Mouse (Mus musculus): ENCODE measurements at regions not wholly inside any gene's neighbourhood (a gene's known extent, or its start where the extent isn't known, plus 50 kb on each side); places are given as distances from the start of the nearest gene placed in this dataset.

GRCm38 (mm10) chr12:77179138-77179537 is 58.8 kb upstream of the Fut8 start:
- DNase-seq (ENCODE audit: low read depth, low spot score), result no peak

DNA sequence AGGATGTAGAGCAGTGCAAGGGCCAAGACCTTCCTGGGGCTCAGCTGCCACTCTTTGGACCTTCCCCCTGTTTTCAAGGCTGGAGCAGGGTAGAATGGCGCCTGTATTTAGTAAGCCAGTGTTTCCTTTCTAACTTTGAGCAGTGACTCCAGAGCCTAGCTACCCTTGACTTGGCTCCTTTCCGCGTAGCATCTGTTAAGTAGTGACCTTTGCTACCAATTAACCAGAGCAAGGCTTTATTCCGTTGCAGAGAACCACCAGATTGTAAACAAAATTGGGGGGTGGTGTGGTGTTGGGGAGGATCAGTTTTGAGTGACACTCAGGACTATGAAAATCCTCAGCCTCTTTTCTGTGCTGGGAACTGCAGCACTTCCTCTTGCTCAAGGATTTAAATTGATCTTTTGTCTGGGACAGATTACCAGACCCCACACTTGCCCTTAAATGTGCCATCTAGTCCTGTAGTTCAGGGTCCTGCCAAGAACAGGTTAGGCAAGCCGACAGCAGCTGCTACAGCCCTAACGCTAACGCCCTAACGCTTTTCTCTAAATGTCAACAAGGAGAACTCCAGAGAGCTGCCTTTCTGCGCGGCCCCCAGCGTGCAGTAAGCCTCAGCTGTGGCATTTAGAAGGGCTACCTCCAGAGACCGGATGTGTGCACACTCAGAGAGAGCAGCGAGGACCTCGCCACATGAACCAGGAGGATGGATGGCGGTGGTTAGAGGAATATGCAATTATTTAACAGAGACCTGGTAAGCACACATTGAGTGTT is 59.9 kb upstream of the Fut8 start:
- DNase-seq (ENCODE audit: low read depth, low spot score), result peak; percentile 55

DNA sequence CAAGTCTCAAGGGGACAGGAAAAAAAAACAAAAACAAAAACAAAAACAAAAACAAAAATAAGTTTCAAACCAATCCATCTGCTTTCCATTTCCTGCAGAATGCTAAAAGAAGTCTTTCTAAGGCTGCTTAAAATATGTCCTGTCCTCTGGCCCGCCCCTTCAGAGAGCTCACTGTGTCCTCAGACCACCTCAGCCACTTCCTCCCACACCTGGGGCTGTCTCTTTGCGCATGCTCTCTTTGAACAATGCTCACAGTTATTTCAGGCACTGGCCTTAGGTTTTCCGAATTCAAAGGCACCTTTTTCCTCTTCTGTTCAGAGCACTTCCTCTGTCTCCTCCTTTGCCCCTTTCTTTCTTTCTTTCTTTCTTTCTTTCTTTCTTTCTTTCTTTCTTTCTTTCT is 60.6 kb upstream of the Fut8 start:
- peak; percentile 64 for DNase-seq (ENCODE audit: low read depth, low spot score)

GRCm38 (mm10) chr12:77174032-77174431 is 63.9 kb upstream of the Fut8 start:
- no peak for DNase-seq (ENCODE audit: low read depth, low spot score)

DNA sequence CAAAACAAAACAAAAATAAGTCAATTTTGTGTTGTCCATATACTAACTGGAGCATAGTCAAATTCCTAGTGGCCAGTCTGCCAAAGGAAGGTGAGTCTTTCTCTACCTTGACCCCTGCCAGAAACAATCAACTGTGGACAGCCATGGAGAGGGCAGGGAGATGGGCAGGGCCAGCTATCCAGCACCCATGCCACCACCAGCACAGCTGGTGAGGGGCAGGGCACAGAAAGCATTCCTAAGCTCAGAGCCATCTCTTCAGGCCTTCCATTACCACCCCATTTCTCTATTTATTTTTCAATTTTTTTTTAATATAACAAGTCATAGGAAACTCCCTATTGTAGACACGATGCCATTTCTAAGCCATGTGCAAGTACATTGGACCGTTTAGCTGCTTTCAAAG is 65.4 kb upstream of the Fut8 start:
- no peak for DNase-seq (ENCODE audit: low read depth, low spot score)

- no peak for DNase-seq (ENCODE audit: low read depth, low spot score)
These were observed 67.7 kb upstream of the Fut8 start for GRCm38 (mm10) chr12:77170257-77170656.

GRCm38 (mm10) chr12:77168367-77168766 is 69.6 kb upstream of the Fut8 start:
- DNase-seq (ENCODE audit: low read depth, low spot score), result no peak

GRCm38 (mm10) chr12:77156698-77157097 is 81.2 kb upstream of the Fut8 start:
- DNase-seq (ENCODE audit: low read depth, low spot score), result no peak

- DNase-seq (ENCODE audit: low read depth, low spot score), result no peak
These were observed 82.3 kb upstream of the Fut8 start for GRCm38 (mm10) chr12:77155626-77156025.

DNA sequence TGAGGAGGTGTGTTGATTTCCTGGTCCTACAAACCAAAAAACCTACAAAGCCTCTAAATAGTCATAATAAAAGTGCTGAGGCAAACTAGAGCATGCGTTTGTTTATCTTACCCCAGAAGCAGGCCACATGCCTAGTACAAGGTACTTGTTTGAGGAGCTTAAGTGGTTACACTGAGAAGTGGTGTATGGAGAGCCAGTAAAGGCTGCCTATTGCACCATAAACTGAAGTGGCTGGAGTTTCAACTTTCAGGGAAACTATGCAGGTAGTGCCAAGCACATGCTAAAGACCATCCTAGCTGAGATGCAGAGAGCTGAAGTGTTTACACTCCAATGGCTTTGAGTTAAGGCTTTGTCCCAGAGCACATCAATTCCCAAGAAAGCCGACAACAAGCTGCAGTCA is 86.5 kb upstream of the Fut8 start:
- DNase-seq (ENCODE audit: low read depth, low spot score), result no peak

GRCm38 (mm10) chr12:77149835-77150234 is 88.1 kb upstream of the Fut8 start:
- DNase-seq (ENCODE audit: low read depth, low spot score), result peak; percentile 17

- DNase-seq (ENCODE audit: low read depth, low spot score), result no peak
These were observed 89.8 kb upstream of the Fut8 start for GRCm38 (mm10) chr12:77148146-77148545.

DNA sequence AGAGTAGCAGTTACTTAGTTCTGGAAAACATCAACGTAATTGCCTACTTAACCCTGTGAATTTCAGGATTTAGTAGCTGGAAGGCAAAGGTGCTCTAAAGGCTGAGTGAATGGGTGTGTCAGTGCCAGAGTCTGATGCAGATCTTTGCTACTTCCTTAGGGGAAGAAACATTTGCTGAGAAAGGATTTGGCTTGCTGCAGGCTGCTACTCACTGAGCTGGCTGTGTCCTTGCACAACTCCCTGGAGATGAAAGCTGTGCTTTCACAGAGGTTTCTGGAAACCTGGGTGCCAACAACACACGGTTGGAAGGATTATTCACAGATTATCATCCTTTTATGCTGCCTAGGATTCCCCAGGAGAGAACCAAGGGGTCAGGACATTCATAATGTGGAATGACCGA is 94.0 kb upstream of the Fut8 start:
- DNase-seq (ENCODE audit: low read depth, low spot score), result no peak

- DNase-seq (ENCODE audit: low read depth, low spot score), result no peak
These were observed 94.4 kb upstream of the Fut8 start for GRCm38 (mm10) chr12:77143521-77143920.

GRCm38 (mm10) chr12:77143105-77143504 is 94.8 kb upstream of the Fut8 start:
- no peak for DNase-seq (ENCODE audit: low read depth, low spot score)

GRCm38 (mm10) chr12:77142224-77142623 is 95.7 kb upstream of the Fut8 start:
- no peak for DNase-seq (ENCODE audit: low read depth, low spot score)

GRCm38 (mm10) chr12:77141260-77142201 is 96.4 kb upstream of the Fut8 start:
- no peak for DNase-seq (ENCODE audit: low read depth, low spot score)

DNA sequence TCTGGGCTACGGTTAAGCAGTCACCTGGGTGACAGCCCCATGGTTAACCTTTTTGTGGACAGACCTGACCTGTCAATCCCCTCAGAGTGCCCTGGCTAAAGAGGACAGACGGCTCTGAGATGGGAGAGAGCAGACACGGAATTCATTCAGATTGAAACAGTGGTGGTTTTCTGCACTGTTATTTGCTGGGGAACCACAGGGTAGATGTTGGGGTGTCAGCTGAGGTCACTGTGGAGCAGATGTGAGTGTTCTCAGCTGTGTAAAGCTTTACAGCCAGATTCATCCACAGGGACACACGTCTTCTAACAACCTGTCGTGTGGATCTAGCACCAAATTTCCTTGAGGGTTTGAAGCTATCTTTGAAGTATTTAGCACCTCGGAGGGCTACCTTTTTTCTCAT is 97.3 kb upstream of the Fut8 start:
- no peak for DNase-seq (ENCODE audit: low read depth, low spot score)

- no peak for DNase-seq (ENCODE audit: low read depth, low spot score)
These were observed 97.8 kb upstream of the Fut8 start for GRCm38 (mm10) chr12:77140141-77140540.

DNA sequence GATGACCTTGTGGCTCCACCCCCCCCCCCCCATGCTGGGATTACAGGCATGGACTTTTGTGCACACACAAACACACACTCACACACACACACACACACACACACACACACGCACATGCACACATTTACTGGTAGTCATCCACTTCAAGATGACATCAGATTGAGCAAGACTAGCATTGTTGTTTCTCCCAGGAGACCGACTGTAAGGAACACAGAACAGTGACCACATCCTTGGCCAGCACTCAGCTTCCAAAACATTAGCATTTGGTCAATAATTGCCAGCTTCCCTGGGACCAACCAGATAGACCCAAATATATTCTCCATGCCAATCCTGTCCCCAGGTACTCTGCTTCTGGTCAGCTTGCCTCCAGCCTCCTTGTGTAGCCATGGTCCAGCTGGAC is 98.2 kb upstream of the Fut8 start:
- DNase-seq (ENCODE audit: low read depth, low spot score), result no peak

DNA sequence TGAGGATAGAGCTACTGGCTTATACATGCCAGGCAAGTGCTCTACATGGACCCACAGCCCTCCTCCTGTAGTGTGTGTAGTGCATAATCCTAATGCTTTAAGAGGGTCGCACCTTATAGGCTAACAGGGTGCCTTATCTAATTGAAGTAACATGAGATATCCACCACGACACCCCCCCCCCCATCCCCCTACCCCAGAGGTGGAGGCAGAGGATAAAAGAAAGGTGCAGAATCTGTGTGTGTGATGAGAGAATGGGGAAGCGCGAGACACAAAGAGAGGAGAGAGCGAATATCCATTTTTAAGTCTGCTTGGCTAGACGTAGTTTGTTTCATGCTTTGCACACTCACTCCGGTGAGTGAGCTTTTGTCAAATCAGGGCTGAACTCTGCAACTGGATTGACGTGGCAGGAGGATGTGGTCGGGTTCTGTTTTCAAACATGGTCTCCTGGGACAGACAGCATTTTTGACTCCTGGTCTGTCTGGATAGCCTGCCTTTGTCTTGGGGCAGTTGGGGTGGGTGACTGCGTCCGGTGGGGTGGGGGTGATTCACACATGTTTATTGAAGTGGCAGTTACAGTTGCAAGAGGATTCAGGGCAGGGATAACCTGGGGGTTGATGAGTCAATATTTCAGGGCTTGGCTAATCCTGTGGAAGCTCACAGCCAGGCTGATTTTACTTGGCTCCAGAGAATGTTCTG is 99.3 kb upstream of the Fut8 start:
- DNase-seq (ENCODE audit: low read depth, low spot score), result peak; percentile 56

DNA sequence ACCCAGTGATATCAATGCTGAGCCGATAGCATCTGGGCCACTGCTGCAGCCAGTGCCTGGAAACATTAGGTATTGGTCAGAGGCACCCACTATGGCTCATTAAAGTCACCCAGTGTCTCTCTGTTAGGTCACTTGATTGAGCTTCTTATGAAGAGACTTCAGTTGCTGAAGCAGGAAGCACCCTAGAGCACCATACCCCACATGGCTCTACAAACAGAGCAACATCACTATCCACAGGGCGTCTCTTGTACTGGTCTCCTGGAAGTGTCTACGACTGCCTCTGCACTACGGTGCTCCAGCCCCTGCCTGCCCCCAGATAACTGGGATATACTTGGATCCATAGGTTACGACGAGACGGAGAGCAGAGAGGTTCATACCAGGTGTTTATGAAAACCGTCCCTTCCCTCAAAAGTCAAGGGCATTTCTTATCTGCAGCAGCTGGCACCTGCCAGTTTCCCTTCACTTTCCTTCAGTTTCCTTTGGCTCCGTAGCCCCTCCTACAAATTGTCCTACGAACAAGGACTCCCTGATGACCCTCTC is 100.6 kb upstream of the Fut8 start:
- DNase-seq (ENCODE audit: low read depth, low spot score), result no peak

Measured in CD4-positive, CD25-positive, alpha-beta regulatory T cell, adult 2 months (primary cell).